Mouse (Mus musculus) naive thymus-derived CD4-positive, alpha-beta T cell, adult 2 months (primary cell): ENCODE results near the gene Mboat7.

Source experiments
- DNase-seq: peaks from one replicate; pipeline ENCODE4 v3.0.0-alpha.2; 2011; ENCODE audit warnings: low read depth

Mboat7 gene

GRCm38 (mm10) chr7:3643843-3644242 is 49.5 kb downstream of the Mboat7 start:
- DNase-seq: no peak

GRCm38 (mm10) chr7:3643412-3643811 is 49.9 kb downstream of the Mboat7 start:
- DNase-seq: no peak

GRCm38 (mm10) chr7:3630478-3630815 is 62.9 kb downstream of the Mboat7 start:
- DNase-seq: no peak

- DNase-seq: peak; percentile 93
These were observed 63.5 kb downstream of the Mboat7 start, which contains the start of the genes Tfpt and Prpf31 for GRCm38 (mm10) chr7:3629543-3630477. Gene Tfpt (minus strand): TSS chr7:3629929. Gene Prpf31 (plus strand): TSS chr7:3629985.

- DNase-seq: no peak
These were observed 64.3 kb downstream of the Mboat7 start for GRCm38 (mm10) chr7:3629030-3629429.
